Mouse (Mus musculus) forebrain, embryonic 10.5 days (tissue): ENCODE measurements at regions not wholly inside any gene's neighbourhood (a gene's known extent, or its start where the extent isn't known, plus 50 kb on each side); places are given as distances from the start of the nearest gene placed in this dataset.

Experiments used
- DNase-seq: peaks from one replicate; pipeline ENCODE4 v3.0.0-alpha.2; 2017; ENCODE audit warnings: low spot score; ENCODE audit errors: extremely low spot score
- H3K27ac ChIP-seq: fragments of 300-500 bp; sonication (generic); 2 replicates; pipeline ENCODE4 v1.5.1; 2016; ENCODE audit warnings: mild to moderate bottlenecking
- H3K27me3 ChIP-seq: fragments of 300-500 bp; sonication (generic); 2 replicates; pipeline ENCODE4 v1.6.1; 2016; ENCODE audit warnings: mild to moderate bottlenecking; ENCODE audit not compliant: poor library complexity, severe bottlenecking
- H3K36me3 ChIP-seq: fragments of 300-500 bp; sonication (generic); replicated peaks from 2 replicates; pipeline ENCODE4 v1.6.1; 2016; ENCODE audit warnings: mild to moderate bottlenecking, moderate library complexity
- H3K4me1 ChIP-seq: fragments of 300-500 bp; sonication (generic); 2 replicates; pipeline ENCODE4 v1.6.1; 2016
- H3K4me3 ChIP-seq: fragments of 300-500 bp; sonication (generic); 2 replicates; pipeline ENCODE4 v1.5.1; 2016; ENCODE audit warnings: mild to moderate bottlenecking, moderate library complexity
- H3K9me3 ChIP-seq: fragments of 300-500 bp; sonication (generic); 2 replicates; pipeline ENCODE4 v1.6.1; 2016; ENCODE audit warnings: mild to moderate bottlenecking, moderate library complexity
- WGBS: fragments of 180-500 bp; shearing (Covaris S2); methylation state at CpG from one replicate; pipeline ENCODE4 v1.1.7; 2016; 5-methylcytosine and 5-hydroxymethylcytosine counted together

GRCm38 (mm10) chr9:87376731-87377310, 121.5 kb upstream of the Cep162 start:
- WGBS = 72% methylated on average over 10 of the region's 10 CpGs
- no peaks in the 10 kb centered on the region for H3K9me3 ChIP-seq
- H3K36me3 ChIP-seq = no peaks in the 10 kb centered on the region
- peaks cover 8% of the 10 kb centered on the region; the same call in 1 of the 2 replicates for H3K27me3 ChIP-seq
- no peak overlapping the region for H3K4me3 ChIP-seq
- no peak for DNase-seq
- H3K4me1 ChIP-seq = peaks cover 12% of the 10 kb centered on the region; the same call in 1 of the 2 replicates
- H3K27ac ChIP-seq = no peak overlapping the region

- Histone ChIP-seq H3K36me3 (no peaks in the 10 kb centered on the region), H3K27me3 (peaks cover 20% of the 10 kb centered on the region; the same call in 1 of the 2 replicates), H3K4me1 (peaks cover 19% of the 10 kb centered on the region), H3K4me3 (no peak overlapping the region), H3K9me3 (no peaks in the 10 kb centered on the region), H3K27ac (no peak overlapping the region)
- no peak for DNase-seq
- 37% methylated on average over 4 of the region's 4 CpGs for WGBS
Observed at GRCm38 (mm10) chr9:87372251-87372905, 117.0 kb upstream of the Cep162 start.

DNA sequence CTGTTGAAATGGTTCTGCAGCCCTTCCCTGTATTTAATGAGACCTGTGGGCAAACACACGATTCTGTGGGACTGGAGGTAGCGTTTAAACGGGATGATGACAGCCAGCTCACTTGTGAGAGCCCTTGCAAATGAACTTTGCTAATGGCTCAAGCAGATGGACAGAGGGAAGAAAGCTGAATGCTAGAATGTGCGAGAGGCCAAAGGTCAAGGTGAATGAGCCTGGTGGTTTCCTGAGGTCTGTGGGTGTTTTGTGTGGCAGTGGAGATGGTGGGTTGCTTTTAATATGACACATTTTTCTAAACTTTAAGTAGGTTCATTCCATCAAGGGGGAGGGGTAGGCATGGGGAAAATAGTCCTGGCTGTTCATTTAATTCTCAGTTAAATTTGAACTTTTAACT, 113.7 kb upstream of the Cep162 start:
- Histone ChIP-seq H3K27me3 (peaks cover 18% of the 10 kb centered on the region; the same call in 1 of the 2 replicates), H3K36me3 (no peaks in the 10 kb centered on the region)

DNA sequence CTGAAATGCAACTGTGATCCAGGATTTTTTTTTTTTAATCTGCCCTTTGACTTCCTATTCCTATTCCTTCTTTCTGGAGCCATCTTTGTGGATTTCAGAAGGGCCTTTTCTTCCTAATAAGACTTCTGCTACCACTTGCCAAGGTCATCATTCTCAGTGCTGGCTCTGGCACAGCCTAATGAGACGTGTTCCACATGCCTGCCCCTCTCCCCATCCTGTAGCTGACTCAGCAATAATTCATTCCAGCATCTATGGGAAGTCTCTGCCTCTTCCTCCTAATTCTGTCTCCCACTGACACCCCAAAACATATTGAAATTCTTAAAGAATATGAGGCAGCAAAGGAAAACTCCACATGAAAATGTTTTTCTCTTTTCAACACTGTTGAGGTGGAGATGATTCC, 91.7 kb upstream of the Cep162 start:
- WGBS = 74% methylated on average over 1 of the region's 1 CpGs
- H3K27me3 ChIP-seq = no peaks in the 10 kb centered on the region
- H3K27ac ChIP-seq = no peak overlapping the region
- no peaks in the 10 kb centered on the region for H3K36me3 ChIP-seq
- no peaks in the 10 kb centered on the region for H3K4me1 ChIP-seq
- H3K4me3 ChIP-seq = no peak overlapping the region
- DNase-seq = no peak
- no peaks in the 10 kb centered on the region for H3K9me3 ChIP-seq

More for the DNA sequence above, 113.7 kb upstream of the Cep162 start:
- Histone ChIP-seq H3K4me1 (peaks cover 19% of the 10 kb centered on the region), H3K9me3 (no peaks in the 10 kb centered on the region), H3K27ac (no peak overlapping the region), H3K4me3 (no peak overlapping the region)
- no peak for DNase-seq
- WGBS = 79% methylated on average over 4 of the region's 4 CpGs

DNA sequence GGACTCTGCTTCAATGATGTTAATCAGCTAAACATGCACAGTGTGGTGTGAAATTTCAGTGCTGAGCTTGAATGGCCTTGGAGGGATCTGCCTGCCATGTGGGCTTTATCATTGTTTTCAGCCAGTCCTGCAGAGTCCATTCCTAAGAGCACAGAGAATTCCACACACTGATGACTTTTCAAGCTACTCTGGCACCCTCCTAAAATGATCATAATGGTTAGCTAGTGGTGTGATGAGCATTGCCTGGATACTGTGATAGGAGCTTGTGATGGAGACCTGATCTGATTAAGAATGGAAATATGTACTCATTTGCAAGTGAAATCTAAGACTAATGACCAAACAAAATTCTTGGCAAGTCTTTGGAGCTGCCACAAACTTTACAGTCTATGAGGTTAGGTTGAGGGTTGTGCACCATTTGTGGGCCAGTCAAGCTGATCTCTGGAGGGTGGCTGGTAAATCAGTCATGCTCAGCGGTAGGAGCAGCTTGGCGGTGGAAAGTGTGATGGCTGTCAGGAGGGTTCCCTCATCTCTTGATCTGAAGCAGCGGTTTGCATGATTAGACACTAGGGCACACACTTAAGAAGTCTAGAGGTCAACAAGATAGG, 91.0 kb upstream of the Cep162 start:
- WGBS = 79% methylated on average over 3 of the region's 3 CpGs
- H3K36me3 ChIP-seq = no peaks in the 10 kb centered on the region
- no peaks in the 10 kb centered on the region for H3K27me3 ChIP-seq
- no peak overlapping the region for H3K27ac ChIP-seq
- no peak overlapping the region for H3K4me3 ChIP-seq
- H3K4me1 ChIP-seq = no peaks in the 10 kb centered on the region
- H3K9me3 ChIP-seq = no peaks in the 10 kb centered on the region
- DNase-seq = no peak

- no peak for DNase-seq
- H3K9me3 ChIP-seq = no peaks in the 10 kb centered on the region
- H3K27ac ChIP-seq = no peak overlapping the region
- no peaks in the 10 kb centered on the region for H3K27me3 ChIP-seq
- H3K36me3 ChIP-seq = no peaks in the 10 kb centered on the region
- H3K4me3 ChIP-seq = no peak overlapping the region
- no peaks in the 10 kb centered on the region for H3K4me1 ChIP-seq
- 82% methylated on average over 5 of the region's 5 CpGs for WGBS
Observed at GRCm38 (mm10) chr9:87341438-87341837, 86.1 kb upstream of the Cep162 start.

GRCm38 (mm10) chr9:87326374-87327295, 71.3 kb upstream of the Cep162 start:
- DNase-seq = no peak
- Histone ChIP-seq H3K36me3 (no peaks in the 10 kb centered on the region), H3K9me3 (no peaks in the 10 kb centered on the region), H3K27me3 (no peaks in the 10 kb centered on the region), H3K4me3 (no peak overlapping the region), H3K27ac (no peak overlapping the region), H3K4me1 (no peaks in the 10 kb centered on the region)
- WGBS = 69% methylated on average over 6 of the region's 6 CpGs

DNA sequence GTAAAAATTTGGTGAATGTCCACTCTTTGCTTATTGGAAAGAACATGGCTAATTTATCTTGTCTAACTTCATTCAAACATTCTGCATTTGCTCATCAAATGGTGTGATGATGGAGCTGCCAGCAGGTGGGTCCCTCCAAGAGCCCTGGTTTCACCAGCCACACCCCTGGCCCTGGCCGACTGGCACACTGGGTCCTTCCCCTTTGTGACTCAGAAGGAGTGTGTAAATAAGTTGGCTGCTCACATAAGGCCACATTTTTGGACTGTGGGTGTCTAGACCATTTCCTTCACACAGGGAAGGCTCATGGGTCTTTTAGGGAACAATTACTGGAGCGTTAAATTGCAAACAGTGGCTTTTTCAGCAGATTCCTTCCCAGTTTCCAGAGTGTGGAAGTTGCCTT, 68.4 kb upstream of the Cep162 start:
- H3K36me3 ChIP-seq = no peaks in the 10 kb centered on the region
- no peaks in the 10 kb centered on the region for H3K27me3 ChIP-seq
- WGBS = 68% methylated on average over 2 of the region's 2 CpGs
- peaks cover 7% of the 10 kb centered on the region; the same call in 1 of the 2 replicates for H3K4me1 ChIP-seq
- DNase-seq = no peak
- no peaks in the 10 kb centered on the region for H3K9me3 ChIP-seq
- no peak overlapping the region for H3K4me3 ChIP-seq
- H3K27ac ChIP-seq = no peak overlapping the region

DNA sequence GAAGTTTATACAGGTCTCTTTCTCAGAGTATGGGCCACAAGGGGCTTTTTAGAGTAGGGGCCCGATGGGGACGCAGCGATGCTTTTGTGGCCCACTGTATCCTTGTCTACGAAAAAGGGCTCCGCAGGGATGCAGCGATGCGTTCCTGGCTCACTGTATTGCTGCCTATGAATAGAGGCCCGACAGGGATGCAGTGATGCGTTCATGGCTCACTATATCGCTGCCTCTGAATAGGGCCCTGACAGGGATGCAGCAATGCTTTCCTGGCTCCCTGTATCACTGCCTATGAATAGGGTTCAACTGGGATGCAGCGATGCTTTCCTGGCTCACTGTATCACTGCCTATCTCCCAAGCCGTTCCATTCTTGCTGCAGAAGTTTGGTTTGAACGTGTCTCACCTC, 65.4 kb upstream of the Cep162 start:
- H3K27me3 ChIP-seq = no peaks in the 10 kb centered on the region
- H3K4me3 ChIP-seq = no peak overlapping the region
- H3K36me3 ChIP-seq = no peaks in the 10 kb centered on the region
- DNase-seq = no peak
- no peaks in the 10 kb centered on the region for H3K9me3 ChIP-seq
- H3K27ac ChIP-seq = no peak overlapping the region
- H3K4me1 ChIP-seq = peaks cover 7% of the 10 kb centered on the region; the same call in 1 of the 2 replicates
- 85% methylated on average over 13 of the region's 13 CpGs for WGBS

- WGBS = 72% methylated on average over 7 of the region's 7 CpGs
- no peaks in the 10 kb centered on the region for H3K27me3 ChIP-seq
- DNase-seq = no peak
Observed at GRCm38 (mm10) chr9:87318767-87319166, 63.4 kb upstream of the Cep162 start.

DNA sequence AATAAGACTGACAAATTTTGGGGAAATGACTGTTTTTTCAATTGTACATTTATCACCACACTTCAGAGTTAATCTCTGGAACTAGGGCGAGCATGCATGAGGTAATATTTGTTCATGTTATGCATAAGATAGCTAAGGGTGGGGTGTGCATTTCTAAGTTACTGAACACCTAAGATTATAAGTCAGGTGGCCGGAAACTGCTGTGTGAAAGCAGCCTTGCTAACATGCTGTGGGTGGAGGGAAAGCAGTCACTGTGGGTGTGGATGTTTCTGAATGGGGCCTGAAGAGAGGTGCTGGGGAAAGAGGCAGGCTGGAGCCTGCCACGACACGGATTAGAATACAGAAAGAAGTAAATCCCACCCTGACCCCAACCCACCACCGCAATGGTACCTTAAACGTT, 54.8 kb upstream of the Cep162 start:
- 89% methylated on average over 6 of the region's 6 CpGs for WGBS

More at GRCm38 (mm10) chr9:87318767-87319166, 63.4 kb upstream of the Cep162 start:
- no peak overlapping the region for H3K27ac ChIP-seq
- no peaks in the 10 kb centered on the region for H3K36me3 ChIP-seq
- H3K4me3 ChIP-seq = no peak overlapping the region
- H3K4me1 ChIP-seq = peaks cover 7% of the 10 kb centered on the region; the same call in 1 of the 2 replicates
- no peaks in the 10 kb centered on the region for H3K9me3 ChIP-seq

More for the DNA sequence above, 54.8 kb upstream of the Cep162 start:
- H3K4me1 ChIP-seq = no peaks in the 10 kb centered on the region
- no peak for DNase-seq
- H3K4me3 ChIP-seq = no peak overlapping the region
- H3K27ac ChIP-seq = no peak overlapping the region
- H3K9me3 ChIP-seq = no peaks in the 10 kb centered on the region
- H3K36me3 ChIP-seq = no peaks in the 10 kb centered on the region
- no peaks in the 10 kb centered on the region for H3K27me3 ChIP-seq
